Mouse (Mus musculus) midbrain, embryonic 13.5 days (tissue): ENCODE data around the gene Mllt1. TPM values are rescaled to one million over a fixed set of nuclear protein-coding genes. Genes with fewer than 3 reads are reported as not detected.
"Not testable (repeated sequence)": the region's sequence is repeated elsewhere in the genome, so short reads cannot be mapped to it uniquely, and the experiment has no call there.

ENCODE experiments used
- ATAC-seq: fragments of 200-750 bp; cut with Nextera tagmentation; 2 replicates; pipeline ENCODE4 v1.8.0; 2017; ENCODE audit warnings: mild to moderate bottlenecking, moderate TSS enrichment, moderate library complexity
- H3K27ac ChIP-seq: fragments of 300-500 bp; sonication (generic); 2 replicates; pipeline ENCODE4 v1.5.1; 2015; ENCODE audit warnings: inconsistent platforms, mild to moderate bottlenecking, moderate library complexity
- H3K27me3 ChIP-seq: fragments of 300-500 bp; sonication (generic); 2 replicates; pipeline ENCODE4 v1.6.1; 2015; ENCODE audit warnings: mild to moderate bottlenecking, inconsistent platforms
- H3K36me3 ChIP-seq: fragments of 300-500 bp; sonication (generic); 2 replicates; pipeline ENCODE4 v1.6.1; 2015; ENCODE audit warnings: mild to moderate bottlenecking, inconsistent platforms
- H3K4me1 ChIP-seq: fragments of 300-500 bp; sonication (generic); replicated peaks from 2 replicates; pipeline ENCODE4 v1.6.1; 2015; ENCODE audit warnings: inconsistent platforms
- H3K4me2 ChIP-seq: fragments of 300-500 bp; sonication (generic); replicated peaks from 2 replicates; pipeline ENCODE4 v1.6.1; 2015; ENCODE audit warnings: moderate library complexity, mild to moderate bottlenecking, inconsistent platforms
- H3K4me3 ChIP-seq: fragments of 300-500 bp; sonication (generic); replicated peaks from 2 replicates; pipeline ENCODE4 v1.5.1; 2015; ENCODE audit warnings: mild to moderate bottlenecking, inconsistent platforms
- H3K9ac ChIP-seq: fragments of 300-500 bp; sonication (generic); replicated peaks from 2 replicates; pipeline ENCODE4 v1.6.1; 2015; ENCODE audit warnings: mild to moderate bottlenecking, inconsistent platforms
- H3K9me3 ChIP-seq: fragments of 300-500 bp; sonication (generic); 2 replicates; pipeline ENCODE4 v1.6.1; 2016; ENCODE audit warnings: mild to moderate bottlenecking, inconsistent platforms
- WGBS: fragments of 180-500 bp; shearing (Covaris S2); methylation state at CpG from one replicate; pipeline ENCODE4 v1.1.7; 2015; 5-methylcytosine and 5-hydroxymethylcytosine counted together
- polyA plus RNA-seq: library from polyadenylated mRNA; unstranded; fragments of >200 nt; fragmentation: Nextera tagmentation; extraction: Ambion mirVana; gene quantifications from 2 replicates; pipeline ENCODE4 v1.2.1, GENCODE M21; 2015

The Mllt1 gene
- polyA plus RNA-seq, 1 experiment from 2014 or later: 90.0 TPM

DNA sequence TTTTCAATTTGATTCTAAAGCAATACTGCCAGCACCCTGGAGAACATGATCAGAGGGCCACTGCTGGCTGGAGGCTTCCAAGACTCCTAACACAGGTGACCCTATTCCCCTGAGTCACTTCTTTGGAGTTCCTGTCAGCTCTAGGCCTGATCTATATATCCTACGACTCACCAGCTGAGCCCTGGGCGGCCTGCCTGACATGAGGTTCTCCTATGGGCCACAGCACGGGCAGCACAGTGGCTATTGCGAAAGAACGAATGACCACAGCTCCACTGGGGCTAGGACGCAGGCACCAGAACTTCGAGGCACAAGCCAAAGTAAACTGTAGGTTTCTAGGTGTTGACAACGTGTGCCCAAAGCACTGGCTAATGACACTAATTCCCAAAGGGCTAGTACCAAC, 5.2 kb downstream of the Mllt1 start:
- no peaks in the 10 kb centered on the region for H3K9me3 ChIP-seq
- peaks cover 18% of the 10 kb centered on the region for H3K36me3 ChIP-seq
- no peaks in the 10 kb centered on the region for H3K27me3 ChIP-seq
- H3K27ac ChIP-seq: no peak overlapping the region
- H3K9ac ChIP-seq: no peak overlapping the region
- no peak for ATAC-seq
- WGBS: 90% methylated on average over 8 of the region's 8 CpGs
- H3K4me3 ChIP-seq: no peak overlapping the region
- no peak overlapping the region for H3K4me2 ChIP-seq
- peaks cover 52% of the 10 kb centered on the region for H3K4me1 ChIP-seq

DNA sequence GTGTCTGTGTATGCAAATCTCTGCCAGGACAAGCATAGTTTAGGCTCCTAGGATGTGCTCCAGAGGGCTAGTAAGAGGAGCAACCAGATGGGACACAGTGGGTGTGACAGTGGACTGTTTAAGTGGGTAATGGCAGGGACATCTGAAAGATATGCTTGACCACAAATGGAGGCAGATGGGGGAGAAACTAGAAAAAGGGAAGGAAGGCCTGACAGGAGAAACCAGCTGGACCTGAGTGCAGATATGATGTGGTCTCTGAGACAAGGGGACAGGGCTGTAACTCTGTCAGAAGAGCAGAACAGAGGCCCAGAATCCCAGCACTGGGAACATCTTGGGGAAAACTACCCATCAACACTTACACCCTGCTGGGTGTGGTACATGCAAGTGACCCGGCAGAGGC, 5.7 kb downstream of the Mllt1 start:
- H3K4me1 ChIP-seq: peaks cover 50% of the 10 kb centered on the region
- no peak for ATAC-seq
- peaks cover 23% of the 10 kb centered on the region for H3K36me3 ChIP-seq
- WGBS: 88% methylated on average over 1 of the region's 1 CpGs
- H3K4me2 ChIP-seq: no peak overlapping the region
- no peak overlapping the region for H3K4me3 ChIP-seq
- H3K27me3 ChIP-seq: no peaks in the 10 kb centered on the region
- no peak overlapping the region for H3K27ac ChIP-seq
- no peak overlapping the region for H3K9ac ChIP-seq
- H3K9me3 ChIP-seq: no peaks in the 10 kb centered on the region

GRCm38 (mm10) chr17:56929101-56929500, 6.1 kb downstream of the Mllt1 start:
- Histone ChIP-seq H3K4me3 (no peak overlapping the region), H3K4me2 (no peak overlapping the region), H3K9me3 (no peaks in the 10 kb centered on the region), H3K4me1 (peaks cover 46% of the 10 kb centered on the region), H3K27me3 (no peaks in the 10 kb centered on the region), H3K27ac (no peak overlapping the region), H3K36me3 (peaks cover 27% of the 10 kb centered on the region), H3K9ac (no peak overlapping the region)
- ATAC-seq: no peak

GRCm38 (mm10) chr17:56925998-56926397, 9.2 kb downstream of the Mllt1 start:
- H3K4me2 ChIP-seq: no peak overlapping the region
- no peak for ATAC-seq
- H3K9ac ChIP-seq: no peak overlapping the region
- peaks cover 51% of the 10 kb centered on the region for H3K36me3 ChIP-seq
- WGBS: 100% methylated on average over 2 of the region's 2 CpGs
- no peaks in the 10 kb centered on the region for H3K9me3 ChIP-seq
- no peak overlapping the region for H3K4me3 ChIP-seq
- peaks cover 15% of the 10 kb centered on the region for H3K4me1 ChIP-seq
- H3K27me3 ChIP-seq: no peaks in the 10 kb centered on the region
- H3K27ac ChIP-seq: no peak overlapping the region

GRCm38 (mm10) chr17:56919725-56920124, 15.5 kb downstream of the Mllt1 start:
- no peaks in the 10 kb centered on the region for H3K4me1 ChIP-seq
- no peak overlapping the region for H3K4me2 ChIP-seq
- H3K27me3 ChIP-seq: no peaks in the 10 kb centered on the region
- no peaks in the 10 kb centered on the region for H3K9me3 ChIP-seq
- H3K4me3 ChIP-seq: no peak overlapping the region
- WGBS: 88% methylated on average over 3 of the region's 3 CpGs
- no peak for ATAC-seq
- H3K9ac ChIP-seq: no peak overlapping the region
- H3K36me3 ChIP-seq: peaks cover 82% of the 10 kb centered on the region
- no peak overlapping the region for H3K27ac ChIP-seq

- Histone ChIP-seq H3K4me3 (no peak overlapping the region), H3K4me1 (no peaks in the 10 kb centered on the region), H3K4me2 (no peak overlapping the region), H3K27ac (no peak overlapping the region), H3K9me3 (no peaks in the 10 kb centered on the region), H3K27me3 (no peaks in the 10 kb centered on the region), H3K36me3 (peaks cover 87% of the 10 kb centered on the region), H3K9ac (no peak overlapping the region)
- ATAC-seq: no peak
- WGBS: 88% methylated on average over 2 of the region's 2 CpGs
These were observed 18.0 kb downstream of the Mllt1 start for GRCm38 (mm10) chr17:56917166-56917565.

- no peaks in the 10 kb centered on the region for H3K4me1 ChIP-seq
- H3K4me3 ChIP-seq: no peak overlapping the region
- H3K9ac ChIP-seq: no peak overlapping the region
- H3K4me2 ChIP-seq: no peak overlapping the region
- peaks cover 89% of the 10 kb centered on the region for H3K36me3 ChIP-seq
- ATAC-seq: no peak
- no peaks in the 10 kb centered on the region for H3K9me3 ChIP-seq
- no peak overlapping the region for H3K27ac ChIP-seq
- no peaks in the 10 kb centered on the region for H3K27me3 ChIP-seq
These were observed 21.8 kb downstream of the Mllt1 start for GRCm38 (mm10) chr17:56913444-56913843.

GRCm38 (mm10) chr17:56913023-56913422, 22.2 kb downstream of the Mllt1 start:
- Histone ChIP-seq H3K9ac (no peak overlapping the region), H3K4me3 (no peak overlapping the region), H3K9me3 (no peaks in the 10 kb centered on the region), H3K27ac (no peak overlapping the region), H3K4me2 (no peak overlapping the region), H3K4me1 (no peaks in the 10 kb centered on the region), H3K36me3 (peaks cover 88% of the 10 kb centered on the region), H3K27me3 (no peaks in the 10 kb centered on the region)
- 90% methylated on average over 3 of the region's 3 CpGs for WGBS
- ATAC-seq: no peak

GRCm38 (mm10) chr17:56909764-56910163, 25.5 kb downstream of the Mllt1 start:
- H3K36me3 ChIP-seq: peaks cover 93% of the 10 kb centered on the region
- H3K4me1 ChIP-seq, H3K4me3 ChIP-seq, H3K9me3 ChIP-seq, H3K4me2 ChIP-seq, H3K27ac ChIP-seq, H3K27me3 ChIP-seq, H3K9ac ChIP-seq, ATAC-seq: not testable (repeated sequence)
- 77% methylated on average over 2 of the region's 2 CpGs for WGBS

GRCm38 (mm10) chr17:56907887-56908286, 27.3 kb downstream of the Mllt1 start:
- no peak for ATAC-seq
- H3K4me2 ChIP-seq: no peak overlapping the region
- peaks cover 95% of the 10 kb centered on the region for H3K36me3 ChIP-seq
- no peaks in the 10 kb centered on the region for H3K27me3 ChIP-seq
- 90% methylated on average over 9 of the region's 9 CpGs for WGBS
- no peak overlapping the region for H3K4me3 ChIP-seq
- H3K4me1 ChIP-seq: peaks cover 10% of the 10 kb centered on the region; the same call in 1 of the 2 replicates
- H3K27ac ChIP-seq: no peak overlapping the region
- no peaks in the 10 kb centered on the region for H3K9me3 ChIP-seq
- no peak overlapping the region for H3K9ac ChIP-seq

DNA sequence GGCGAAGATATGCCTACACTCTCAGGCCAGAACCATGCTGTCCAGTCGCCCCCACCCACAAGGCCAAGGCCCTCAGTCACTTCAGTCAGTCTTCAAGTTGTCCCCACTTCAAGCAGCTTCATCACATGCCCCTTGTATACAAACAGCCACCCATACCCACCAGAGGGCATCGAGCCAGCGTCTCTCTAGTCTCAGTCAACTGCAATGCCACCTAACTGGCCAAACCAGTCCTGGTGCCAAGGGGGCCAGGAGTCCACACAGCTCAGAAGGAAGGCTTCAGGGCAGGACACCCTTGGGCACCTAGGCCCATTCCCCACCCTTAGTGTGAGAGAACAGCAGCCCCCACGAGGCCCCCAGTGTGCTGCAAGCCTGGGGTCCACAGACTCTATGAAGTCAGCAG, 28.1 kb downstream of the Mllt1 start:
- no peak for ATAC-seq
- H3K9me3 ChIP-seq: no peaks in the 10 kb centered on the region
- no peak overlapping the region for H3K27ac ChIP-seq
- WGBS: 87% methylated on average over 5 of the region's 5 CpGs
- no peaks in the 10 kb centered on the region for H3K27me3 ChIP-seq
- no peak overlapping the region for H3K4me2 ChIP-seq
- H3K36me3 ChIP-seq: peaks cover 95% of the 10 kb centered on the region
- H3K9ac ChIP-seq: no peak overlapping the region
- H3K4me3 ChIP-seq: no peak overlapping the region
- peaks cover 11% of the 10 kb centered on the region; the same call in 1 of the 2 replicates for H3K4me1 ChIP-seq

- H3K4me3 ChIP-seq: no peak overlapping the region
- peaks cover 95% of the 10 kb centered on the region for H3K36me3 ChIP-seq
- H3K4me2 ChIP-seq: no peak overlapping the region
- H3K27me3 ChIP-seq: no peaks in the 10 kb centered on the region
- no peak overlapping the region for H3K9ac ChIP-seq
- peaks cover 11% of the 10 kb centered on the region; the same call in 1 of the 2 replicates for H3K4me1 ChIP-seq
- H3K9me3 ChIP-seq: no peaks in the 10 kb centered on the region
- 93% methylated on average over 3 of the region's 3 CpGs for WGBS
- H3K27ac ChIP-seq: no peak overlapping the region
- no peak for ATAC-seq
These were observed 29.0 kb downstream of the Mllt1 start for GRCm38 (mm10) chr17:56906166-56906565.

- Histone ChIP-seq H3K4me3 (no peak overlapping the region), H3K4me2 (no peak overlapping the region), H3K27me3 (no peaks in the 10 kb centered on the region), H3K9me3 (no peaks in the 10 kb centered on the region), H3K9ac (0 out of 2 replicates have a peak overlapping the region, but pooled peaks have one; percentile 3), H3K27ac (peak overlapping the region; percentile 58; the same call in 1 of the 2 replicates), H3K4me1 (peaks cover 18% of the 10 kb centered on the region), H3K36me3 (peaks cover 100% of the 10 kb centered on the region)
- 86% methylated on average over 5 of the region's 5 CpGs for WGBS
- ATAC-seq: no peak
These were observed 32.5 kb downstream of the Mllt1 start for GRCm38 (mm10) chr17:56902698-56903097.
